Mouse (Mus musculus) Patski (cell line): ENCODE measurements around the gene Cntnap2. TPM values are rescaled to one million over a fixed set of nuclear protein-coding genes. Genes with fewer than 3 reads are reported as not detected.
A peak's percentile ranks its signal among the peaks of the same experiment; 100 is the strongest.

Source experiments
- ATAC-seq: fragments of 100-300 bp; one replicate; pipeline ENCODE4 v1.8.0; 2021
- CTCF ChIA-PET: fragments of 350-600 bp; sonication (Branson Sonifier 250); formaldehyde crosslinking; loops from one replicate; lab custom pipeline; 2022; ENCODE audit warnings: inconsistent platforms; lab: Charles Lee
- POLR2A ChIA-PET: fragments of 350-600 bp; sonication (Branson Sonifier 250); formaldehyde crosslinking; loops from one replicate; lab custom pipeline; 2022; ENCODE audit warnings: antibody characterized with exemption, inconsistent platforms; lab: Charles Lee
- DNase-seq: peaks from one replicate; pipeline ENCODE4 v3.0.0-alpha.2; 2011; ENCODE audit warnings: low read depth, low spot score
- H3K27me3 ChIP-seq: fragments of 371-371 bp; one replicate; pipeline ENCODE4 v1.5.1; 2021
- CTCF ChIP-seq: fragments of 100-300 bp; IDR thresholded peaks from one replicate; pipeline ENCODE4 v1.5.1; 2021
- in situ Hi-C: fragments of 300-500 bp; cut with MboI; formaldehyde crosslinking; loops from 3 replicates; pipeline ENCODE4 v1.11.1; 2018; ENCODE audit warnings: low pct_unique_long_range_greater_than_20kb, mixed read lengths
- polyA plus RNA-seq: library from polyadenylated mRNA; unstranded; gene quantifications from one replicate; pipeline ENCODE4 v1.2.3, GENCODE M21; 2021

The Cntnap2 gene
- polyA plus RNA-seq, 1 experiment from 2014 or later: 0.01 TPM

DNA sequence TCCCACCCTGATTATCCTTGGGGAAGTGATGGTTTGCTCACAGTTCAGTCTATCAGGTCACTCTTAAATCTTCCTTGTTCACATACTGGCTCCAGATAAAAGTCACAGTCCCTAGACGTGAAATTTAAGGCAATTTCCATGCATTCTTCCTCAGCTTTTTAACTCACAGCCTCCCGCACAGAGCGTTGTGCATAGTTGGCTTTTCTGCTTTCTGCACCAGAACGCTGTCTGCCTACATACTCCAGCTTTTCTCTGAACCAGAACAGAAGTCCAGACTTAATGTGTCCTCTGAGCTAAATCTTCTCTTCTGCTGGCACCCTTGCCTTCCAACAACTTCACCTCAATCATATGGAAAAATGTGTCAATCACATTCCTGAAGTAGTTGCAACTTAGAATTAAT lies 1616.5 kb downstream of the Cntnap2 start:
- TF ChIP-seq CTCF: no peak
- DNase-seq (no peak), ATAC-seq (no peak)
- H3K27me3 ChIP-seq: peaks cover 4% of the 10 kb centered on the region
- ChIA-PET POLR2A (no interaction called here), CTCF (no interaction called here)
- in situ Hi-C loops: no loop called here

DNA sequence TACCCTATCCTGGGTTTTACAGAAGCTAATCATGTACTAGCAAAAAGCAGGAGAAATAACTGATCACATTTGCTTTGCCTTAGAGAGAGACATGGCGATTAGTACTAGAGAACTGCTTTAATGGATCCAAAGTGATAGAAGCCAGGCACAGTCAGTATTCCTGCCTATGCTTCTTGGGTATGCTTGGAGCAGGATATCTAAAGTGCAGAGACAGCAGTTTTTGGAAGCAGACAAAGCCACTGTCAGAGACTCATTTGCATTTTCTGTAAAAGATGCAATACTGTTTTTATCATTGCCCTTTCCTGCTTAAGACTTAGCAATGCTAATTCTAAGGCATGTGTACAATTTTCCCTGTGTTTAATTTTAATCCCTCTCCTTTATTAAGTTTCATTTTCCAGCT lies 1637.0 kb downstream of the Cntnap2 start:
- ATAC-seq (no peak), DNase-seq (no peak)
- TF ChIP-seq CTCF: no peak
- POLR2A ChIA-PET: no interaction called here
- no peaks in the 10 kb centered on the region for H3K27me3 ChIP-seq
- in situ Hi-C loops: no loop called here
- CTCF ChIA-PET: no interaction called here

DNA sequence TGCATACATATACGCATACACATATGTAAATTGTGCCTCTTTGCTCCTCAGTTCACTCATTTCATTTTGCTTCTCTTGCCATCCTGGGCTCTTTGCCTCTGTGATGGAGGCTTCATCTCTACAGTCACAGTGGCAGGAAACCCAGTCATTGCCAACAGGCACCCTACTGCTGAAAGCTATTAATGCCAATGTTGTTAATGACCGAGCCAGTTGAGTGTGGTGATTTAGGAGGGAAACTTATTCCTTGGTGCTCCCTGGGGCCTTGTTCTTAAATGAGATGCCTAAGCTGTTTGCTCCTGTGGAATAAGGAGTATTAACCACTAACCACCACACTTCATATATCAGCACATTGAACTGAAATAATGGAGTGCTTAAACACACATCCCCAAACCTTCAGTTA lies 1640.2 kb downstream of the Cntnap2 start:
- CTCF ChIA-PET: interaction anchor here (1.2 kb wide), 1 partner anchor 13 kb away, joined by 3 read pairs; no protein-coding TSS in a partner anchor
- ATAC-seq: no peak
- in situ Hi-C loops: no loop called here

DNA sequence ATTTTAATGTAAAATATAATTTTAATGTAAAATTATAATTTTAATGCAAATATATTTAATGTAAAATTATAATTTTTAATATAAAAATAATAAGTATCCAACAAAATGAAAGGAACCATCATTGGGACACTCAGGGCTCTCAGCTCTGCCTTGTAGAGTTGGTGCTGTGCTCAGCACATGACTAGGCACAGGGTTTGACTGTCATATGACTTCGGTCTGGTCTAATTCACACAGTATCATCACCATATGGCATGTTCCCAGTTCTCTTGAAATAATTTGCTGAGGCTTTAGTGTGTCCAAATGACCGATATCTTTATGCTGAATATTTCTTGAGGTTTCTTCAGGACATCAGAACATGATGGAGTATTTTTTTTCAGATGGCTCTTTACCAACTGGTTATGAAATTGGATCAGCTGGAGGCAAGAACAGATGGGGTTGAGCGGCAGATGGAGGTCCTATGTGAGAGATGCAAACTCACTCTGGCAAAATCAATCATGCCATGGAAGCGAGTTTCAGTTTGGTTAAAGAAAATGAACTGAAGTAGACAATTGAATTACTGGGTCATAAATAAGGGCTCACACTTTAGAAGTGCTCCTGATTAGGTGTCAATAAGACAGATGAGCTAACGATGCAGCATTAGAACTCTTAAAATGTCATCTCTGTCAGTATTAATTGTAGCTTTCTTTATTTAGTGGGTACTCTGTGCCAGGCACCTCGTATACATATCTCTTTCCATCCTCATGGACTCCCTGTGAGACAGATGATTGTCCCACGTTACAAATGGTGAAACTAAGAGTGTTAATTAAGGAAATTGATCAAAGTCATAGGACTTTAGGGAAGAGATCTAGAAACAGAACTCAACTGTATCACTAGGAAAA lies 1645.4 kb downstream of the Cntnap2 start:
- TF ChIP-seq CTCF: no peak
- POLR2A ChIA-PET: no interaction called here
- in situ Hi-C loops: no loop called here

More for the DNA sequence above, 1640.2 kb downstream of the Cntnap2 start:
- POLR2A ChIA-PET: no interaction called here
- TF ChIP-seq CTCF: no peak
- H3K27me3 ChIP-seq: no peaks in the 10 kb centered on the region
- DNase-seq: no peak

DNA sequence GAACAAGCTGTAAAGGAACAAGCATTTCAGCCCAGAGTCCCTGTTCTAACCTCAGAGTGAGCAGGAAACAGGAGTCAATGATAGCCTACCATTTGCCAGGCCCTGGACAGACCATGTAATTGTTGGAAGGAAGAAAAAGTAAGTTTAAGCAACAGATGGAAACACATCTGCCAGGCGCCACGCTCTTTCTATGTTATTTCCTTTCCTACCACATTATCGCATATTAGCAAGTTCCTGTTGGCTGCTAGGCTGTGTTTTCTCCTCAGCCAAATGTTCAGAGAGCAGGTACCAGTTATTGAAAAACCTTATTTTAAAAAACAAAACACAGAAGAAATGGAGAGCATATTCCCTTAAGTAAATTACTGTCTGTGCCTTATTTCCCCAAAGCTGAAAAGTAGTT lies 1646.8 kb downstream of the Cntnap2 start:
- in situ Hi-C loops: no loop called here
- ChIA-PET CTCF (no interaction called here), POLR2A (no interaction called here)
- ATAC-seq (no peak), DNase-seq (no peak)
- H3K27me3 ChIP-seq: no peaks in the 10 kb centered on the region
- TF ChIP-seq CTCF: no peak

More for the DNA sequence above, 1645.4 kb downstream of the Cntnap2 start:
- CTCF ChIA-PET: no interaction called here
- no peaks in the 10 kb centered on the region for H3K27me3 ChIP-seq
- ATAC-seq (no peak), DNase-seq (no peak)

DNA sequence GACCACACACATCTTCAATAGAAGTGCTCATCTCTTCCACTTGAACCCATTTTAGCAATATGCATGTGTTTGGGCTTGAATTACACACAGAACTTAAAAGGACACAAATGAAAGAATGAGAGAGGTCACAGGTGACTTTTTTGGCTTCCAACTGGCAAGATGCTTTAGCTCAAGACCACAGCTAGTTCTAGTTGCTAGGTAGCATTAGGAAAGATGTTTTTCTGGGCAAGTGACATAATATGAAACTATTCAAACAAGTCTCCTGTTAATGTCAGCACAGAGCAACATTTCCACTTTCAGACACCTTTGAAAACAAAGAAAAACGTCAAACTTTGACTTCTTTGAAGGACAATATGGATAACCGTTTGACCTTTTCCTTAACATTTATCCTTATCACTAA lies 1657.4 kb downstream of the Cntnap2 start:
- in situ Hi-C loops: no loop called here
- no peaks in the 10 kb centered on the region for H3K27me3 ChIP-seq
- ATAC-seq (no peak), DNase-seq (no peak)
- no peak for TF ChIP-seq CTCF
- ChIA-PET CTCF (no interaction called here), POLR2A (no interaction called here)

DNA sequence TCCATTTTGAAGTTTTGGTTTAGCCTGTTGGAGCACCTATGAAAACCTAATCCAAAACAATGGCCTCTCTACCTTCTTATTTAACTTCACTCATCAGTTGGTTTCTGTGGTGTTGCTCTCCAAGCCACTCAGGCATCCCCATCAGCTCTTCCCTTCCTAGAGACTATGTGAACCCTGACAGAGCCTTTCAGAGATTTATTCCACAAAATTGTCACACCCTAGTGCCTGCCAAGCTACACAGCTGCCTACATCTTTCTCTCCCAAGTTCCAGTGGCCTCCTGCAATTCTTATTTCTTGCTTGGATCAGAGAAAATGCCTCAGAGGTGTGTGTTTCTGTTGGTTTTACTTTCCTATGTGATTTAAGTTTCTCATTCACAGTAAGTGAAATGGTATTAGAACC lies 1674.6 kb downstream of the Cntnap2 start:
- no peak for TF ChIP-seq CTCF
- ChIA-PET POLR2A (no interaction called here), CTCF (no interaction called here)
- peak; percentile 85 for ATAC-seq
- DNase-seq: no peak
- in situ Hi-C loops: no loop called here
- H3K27me3 ChIP-seq: no peaks in the 10 kb centered on the region

DNA sequence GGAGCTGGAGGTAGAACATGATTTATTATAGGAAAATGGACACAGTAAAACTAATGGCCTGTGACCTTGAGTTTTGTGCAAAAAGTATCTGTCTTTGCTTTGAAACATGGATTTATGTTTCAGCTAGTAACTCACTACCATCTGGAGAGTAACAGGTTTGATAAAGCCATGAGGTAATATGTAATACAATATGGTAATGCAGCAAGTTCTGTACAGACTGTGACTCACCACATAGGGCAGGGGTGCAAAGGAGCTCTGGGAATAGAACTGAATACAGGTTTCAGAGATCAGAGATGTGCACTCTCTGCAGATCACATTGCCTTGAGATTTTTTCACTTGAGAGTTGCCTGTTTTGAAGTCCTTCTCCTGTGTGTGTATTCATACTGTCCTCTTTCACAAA lies 1689.3 kb downstream of the Cntnap2 start:
- DNase-seq: no peak
- no peaks in the 10 kb centered on the region for H3K27me3 ChIP-seq
- ChIA-PET POLR2A (no interaction called here), CTCF (no interaction called here)
- TF ChIP-seq CTCF: no peak
- ATAC-seq: no peak
- in situ Hi-C loops: no loop called here

DNA sequence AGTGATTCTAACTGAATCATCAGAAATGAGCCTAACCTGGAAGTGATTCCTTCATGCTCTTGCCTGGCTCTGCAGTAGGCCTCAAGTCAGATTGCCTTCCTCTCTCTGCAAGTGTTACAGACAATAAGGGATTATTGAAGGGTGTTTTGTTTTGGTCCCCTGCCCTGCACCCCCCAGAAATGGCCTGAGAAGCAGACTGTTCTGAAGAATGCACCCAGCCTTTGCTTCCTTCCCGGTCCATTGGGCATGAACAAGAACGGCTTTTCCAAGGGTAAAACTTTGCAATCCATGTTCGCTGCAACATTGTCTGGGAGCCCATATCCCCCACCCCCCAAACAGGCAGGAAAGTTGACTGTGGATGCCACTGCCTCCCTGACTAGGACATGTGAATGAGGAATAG lies 1704.3 kb downstream of the Cntnap2 start:
- POLR2A ChIA-PET: no interaction called here
- in situ Hi-C loops: no loop called here
- DNase-seq (no peak), ATAC-seq (no peak)
- TF ChIP-seq CTCF: no peak
- CTCF ChIA-PET: no interaction called here
- no peaks in the 10 kb centered on the region for H3K27me3 ChIP-seq

DNA sequence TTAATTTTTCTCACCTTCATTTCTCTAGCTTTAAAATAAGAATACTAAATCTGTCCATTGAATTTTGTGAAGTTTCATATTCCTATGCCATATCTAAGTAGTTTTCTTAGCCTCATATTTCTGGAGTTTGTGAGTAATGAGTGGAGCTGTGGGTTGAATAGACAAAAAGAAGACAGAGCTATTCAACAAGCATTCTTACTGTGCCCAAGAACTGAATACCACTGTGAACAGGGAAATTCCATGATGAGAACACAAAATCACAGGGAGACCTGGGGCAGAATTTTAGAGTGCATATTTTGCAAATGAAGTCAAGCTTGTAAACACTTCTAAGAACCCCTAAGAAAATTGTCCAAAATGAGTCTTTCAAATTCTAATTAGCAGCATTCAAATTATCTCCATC lies 1715.4 kb downstream of the Cntnap2 start:
- ATAC-seq: no peak
- H3K27me3 ChIP-seq: no peaks in the 10 kb centered on the region
- DNase-seq: no peak
- in situ Hi-C loops: no loop called here
- POLR2A ChIA-PET: no interaction called here
- CTCF ChIA-PET: no interaction called here
- no peak for TF ChIP-seq CTCF

DNA sequence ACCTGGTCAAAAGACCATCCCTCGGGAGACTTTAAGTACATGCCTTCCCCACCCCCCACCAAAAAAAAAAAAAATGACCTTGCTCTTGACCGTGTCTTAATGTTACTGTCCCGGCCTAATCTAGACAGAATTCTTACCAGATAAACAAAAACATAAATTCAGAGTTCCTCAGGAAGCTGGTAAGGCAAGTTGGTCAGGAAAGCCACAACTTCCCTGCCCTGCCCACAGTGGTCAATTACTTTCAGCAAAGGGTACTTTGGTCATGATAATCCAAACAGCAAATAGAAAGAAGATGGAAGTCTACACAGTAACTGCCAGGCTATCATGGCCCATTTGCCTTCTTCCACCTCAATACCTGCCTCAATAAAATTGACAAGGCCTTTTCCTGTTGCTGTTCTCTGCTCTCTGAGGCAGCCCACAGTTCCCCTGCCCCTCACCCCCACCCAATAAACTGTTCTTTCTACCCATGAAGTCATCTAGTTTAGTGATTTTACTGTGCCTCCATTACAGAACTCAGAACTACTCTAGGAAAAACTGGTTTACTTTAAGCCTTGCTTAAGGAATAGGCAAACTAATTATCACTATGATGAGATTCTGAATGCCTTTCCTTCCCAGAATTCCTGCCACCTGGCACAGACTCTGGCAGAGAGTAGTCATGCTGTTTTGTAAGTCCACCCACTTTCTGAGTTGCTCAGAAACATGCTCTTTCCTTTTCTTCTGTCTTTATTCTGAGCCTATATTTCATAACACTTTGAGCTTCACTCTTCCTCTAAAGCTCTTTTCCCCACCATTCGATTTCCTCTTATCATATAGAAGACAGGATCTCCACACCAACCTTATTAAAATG lies 1743.3 kb downstream of the Cntnap2 start:
- ChIA-PET POLR2A (no interaction called here), CTCF (interaction anchor here (0.9 kb wide), 1 partner anchor 13 kb away, joined by 3 read pairs; no protein-coding TSS in a partner anchor)
- DNase-seq (no peak), ATAC-seq (no peak)
- no peaks in the 10 kb centered on the region for H3K27me3 ChIP-seq
- in situ Hi-C loops: no loop called here
- TF ChIP-seq CTCF: no peak
